Mouse (Mus musculus) hematopoietic stem cell, adult 5-6 weeks (primary cell): ENCODE data around the gene Dnah6. TPM values are rescaled to one million over a fixed set of nuclear protein-coding genes. Genes with fewer than 3 reads are reported as not detected.

Source experiments
- ATAC-seq, 2 experiments: fragments of 125-278 bp in 1 of 2; replicated peaks in 1 of 2; 2 replicates each; pipeline ENCODE4 v1.8.0; 2016 to 2017; ENCODE audit warnings: inconsistent platforms in 2 of 2, mild to moderate bottlenecking in 2 of 2, moderate number of reproducible peaks in 2 of 2, low read depth in 1 of 2, moderate TSS enrichment in 1 of 2; ENCODE audit not compliant: low FRiP score in 2 of 2, poor library complexity in 2 of 2, severe bottlenecking in 2 of 2, insufficient read depth in 1 of 2, low TSS enrichment in 1 of 2
- total RNA-seq: library from RNA; stranded (forward); fragments of 172-1452, 232-1000 nt; gene quantifications from 2 replicates; pipeline ENCODE4 v1.2.3, GENCODE M21; 2017

Dnah6 gene
- total RNA-seq, 1 experiment from 2014 or later, result under 0.01 TPM

- ATAC-seq, result no peak
These were observed 12.9 kb upstream of the Dnah6 start for GRCm38 (mm10) chr6:73234302-73234900.

- no peak; a peak in 1 of 4 replicates for ATAC-seq
These were observed 11.8 kb upstream of the Dnah6 start for GRCm38 (mm10) chr6:73233202-73233726.

GRCm38 (mm10) chr6:73232152-73232584 lies 10.7 kb upstream of the Dnah6 start:
- ATAC-seq, result no peak

- no peak for ATAC-seq
These were observed 7.4 kb upstream of the Dnah6 start for GRCm38 (mm10) chr6:73228881-73229280.

GRCm38 (mm10) chr6:73228408-73228807 lies 7.0 kb upstream of the Dnah6 start:
- peak; percentile 75 to 86; a peak in 3 of 4 replicates for ATAC-seq

- ATAC-seq, result no peak
These were observed 6.1 kb upstream of the Dnah6 start for GRCm38 (mm10) chr6:73227376-73228158.

GRCm38 (mm10) chr6:73222841-73223526 lies 1.5 kb upstream of the Dnah6 start:
- no peak for ATAC-seq

- peak; percentile 44 to 56 for ATAC-seq
These were observed 696 bp upstream of the Dnah6 start for GRCm38 (mm10) chr6:73221958-73222735.

- no peak for ATAC-seq
These were observed 9.8 kb downstream of the Dnah6 start for GRCm38 (mm10) chr6:73211602-73212001.

- peak in 1 of 2 experiments; percentile 20 for ATAC-seq
These were observed 10.4 kb downstream of the Dnah6 start for GRCm38 (mm10) chr6:73211036-73211435.

GRCm38 (mm10) chr6:73210445-73210972 lies 10.9 kb downstream of the Dnah6 start:
- peak; percentile 99 to 100 for ATAC-seq

- no peak for ATAC-seq
These were observed 11.9 kb downstream of the Dnah6 start for GRCm38 (mm10) chr6:73209598-73209997.

- no peak for ATAC-seq
These were observed 16.5 kb downstream of the Dnah6 start for GRCm38 (mm10) chr6:73204937-73205336.

GRCm38 (mm10) chr6:73203724-73204123 lies 17.7 kb downstream of the Dnah6 start:
- ATAC-seq, result no peak

- no peak for ATAC-seq
These were observed 26.2 kb downstream of the Dnah6 start for GRCm38 (mm10) chr6:73195291-73195690.

- ATAC-seq, result no peak
These were observed 30.7 kb downstream of the Dnah6 start for GRCm38 (mm10) chr6:73190756-73191155.

GRCm38 (mm10) chr6:73184276-73184675 lies 37.2 kb downstream of the Dnah6 start:
- ATAC-seq, result no peak
